Mouse (Mus musculus) heart, postnatal 4 days (tissue): ENCODE data around the gene Aipl1. TPM values are rescaled to one million over a fixed set of nuclear protein-coding genes. Genes with fewer than 3 reads are reported as not detected.
A peak's percentile ranks its signal among the peaks of the same experiment; 100 is the strongest.

Source experiments
- DNase-seq: peaks from one replicate; pipeline ENCODE4 v3.0.0; 2021
- total RNA-seq, 2 experiments: library from RNA; stranded (reverse); gene quantifications; 2 replicates each; pipeline ENCODE4 v1.2.3; 2021

Gene Aipl1
- total RNA-seq, 2 experiments from 2014 or later = 0.29 TPM; not detected in 1

GRCm38 (mm10) chr11:72050168-72050894, 13.0 kb upstream of the Aipl1 start:
- DNase-seq = no peak

GRCm38 (mm10) chr11:72049171-72049759, 12.0 kb upstream of the Aipl1 start:
- DNase-seq = no peak

GRCm38 (mm10) chr11:72048730-72049129, 11.4 kb upstream of the Aipl1 start:
- DNase-seq = no peak

GRCm38 (mm10) chr11:72044231-72044630, 6.9 kb upstream of the Aipl1 start:
- no peak for DNase-seq

- no peak for DNase-seq
Measured at GRCm38 (mm10) chr11:72042631-72043030, 5.3 kb upstream of the Aipl1 start.

GRCm38 (mm10) chr11:72041768-72042607, 4.7 kb upstream of the Aipl1 start, which contains the start of gene Pimreg:
Gene Pimreg, plus strand, starts transcription at chr11:72042032.
- DNase-seq = peak; percentile 91

GRCm38 (mm10) chr11:72041290-72041767, 4.0 kb upstream of the Aipl1 start:
- no peak for DNase-seq

- DNase-seq = no peak
Measured at GRCm38 (mm10) chr11:72039599-72040386, 2.5 kb upstream of the Aipl1 start.

- peak; percentile 83 for DNase-seq
Measured at GRCm38 (mm10) chr11:72037996-72038395, 687 bp upstream of the Aipl1 start.

- DNase-seq = no peak
Measured at GRCm38 (mm10) chr11:72032589-72032988, 4.7 kb downstream of the Aipl1 start.

GRCm38 (mm10) chr11:72032091-72032490, 5.2 kb downstream of the Aipl1 start:
- no peak for DNase-seq

GRCm38 (mm10) chr11:72031353-72031752, 6.0 kb downstream of the Aipl1 start:
- DNase-seq = no peak

GRCm38 (mm10) chr11:72029143-72029542, 8.2 kb downstream of the Aipl1 start:
- peak; percentile 56 for DNase-seq

- no peak for DNase-seq
Measured at GRCm38 (mm10) chr11:72027836-72028235, 9.5 kb downstream of the Aipl1 start.

GRCm38 (mm10) chr11:72026516-72026915, 10.8 kb downstream of the Aipl1 start:
- DNase-seq = no peak

GRCm38 (mm10) chr11:72025843-72026242, 11.5 kb downstream of the Aipl1 start:
- DNase-seq = no peak

GRCm38 (mm10) chr11:72024193-72024781, 13.0 kb downstream of the Aipl1 start:
- peak; percentile 76 for DNase-seq

GRCm38 (mm10) chr11:72023581-72023980, 13.7 kb downstream of the Aipl1 start:
- DNase-seq = no peak

- no peak for DNase-seq
Measured at GRCm38 (mm10) chr11:72022827-72023226, 14.5 kb downstream of the Aipl1 start.

GRCm38 (mm10) chr11:72021015-72021414, 16.3 kb downstream of the Aipl1 start:
- DNase-seq = no peak

GRCm38 (mm10) chr11:72017253-72017601, 20.1 kb downstream of the Aipl1 start:
- no peak for DNase-seq
